ENCODE assay signal across 17 mouse cellular contexts in genomic region chr2:125208894-125209596, GRCm38 (mm10). TPM values are rescaled to one million over a fixed set of nuclear protein-coding genes. Genes with fewer than 3 reads are reported as not detected.
DNase-seq lines count a peak whose midpoint lies in the region; ATAC-seq and TF ChIP-seq lines count a peak whose summit lies in the region.
"Had no signal": no experiment of that assay in that cellular context is flagged by ENCODE, and none has a peak within 500 bp of the region (broad histone marks: within the 10 kb centered on the region; RNA-seq: fewer than 3 reads in every experiment).

No protein-coding gene starts in this region.

- no peak overlapping the region for H3K9ac ChIP-seq in forebrain, embryonic 12.5 days
- H3K9ac ChIP-seq in forebrain, embryonic 11.5 days (ENCODE audit: low read length), result no peak overlapping the region
- H3K9ac ChIP-seq in midbrain, postnatal 0 days (replicated peaks; ENCODE audit: low read length, poor library complexity, severe bottlenecking), result no peak overlapping the region
- no peak overlapping the region for H3K9ac ChIP-seq in midbrain, embryonic 13.5 days (replicated peaks)
- H3K9ac ChIP-seq: heart, embryonic 12.5 days; liver, embryonic 14.5 days had no signal

- peaks cover 9% of the 10 kb centered on the region; the same call in 1 of the 2 replicates for H3K4me1 ChIP-seq in forebrain, embryonic 12.5 days
- H3K4me1 ChIP-seq in forebrain, embryonic 11.5 days (replicated peaks; ENCODE audit: control insufficient read depth, insufficient read depth, low read length), result no peaks in the 10 kb centered on the region
- H3K4me1 ChIP-seq in midbrain, postnatal 0 days (ENCODE audit: insufficient read depth, low read length), result no peaks in the 10 kb centered on the region
- H3K4me1 ChIP-seq in midbrain, embryonic 13.5 days (replicated peaks), result no peaks in the 10 kb centered on the region

- no peak for TF ChIP-seq CTCF in midbrain, postnatal 0 days (IDR thresholded peaks at IDR 0.05)

- peak; percentile 57 for ATAC-seq in forebrain, embryonic 12.5 days (ENCODE audit: low FRiP score)
- no peak for ATAC-seq in forebrain, embryonic 11.5 days (replicated peaks; ENCODE audit: low FRiP score)
- no peak for ATAC-seq in midbrain, postnatal 0 days (ENCODE audit: low FRiP score)
- no peak for ATAC-seq in midbrain, embryonic 13.5 days
- ATAC-seq in erythroid progenitor cell, adult 5-6 weeks (replicated peaks; ENCODE audit: low FRiP score, poor library complexity, severe bottlenecking), result no peak
- ATAC-seq: Patski had no signal

- no peak overlapping the region for H3K4me3 ChIP-seq in forebrain, embryonic 12.5 days (replicated peaks)
- no peak overlapping the region for H3K4me3 ChIP-seq in forebrain, embryonic 11.5 days (ENCODE audit: low read depth, low read length)
- no peak overlapping the region for H3K4me3 ChIP-seq in midbrain, postnatal 0 days (ENCODE audit: low read depth, low read length)
- no peak overlapping the region for H3K4me3 ChIP-seq in midbrain, embryonic 13.5 days (replicated peaks)
- H3K4me3 ChIP-seq: gastrocnemius, adult 2 months; heart, embryonic 12.5 days had no signal

- DNase-seq in forebrain, embryonic 11.5 days (ENCODE audit: low spot score), result no peak
- DNase-seq in midbrain, postnatal 0 days (ENCODE audit: low spot score), result peak; percentile 32
- peak; percentile 3 for DNase-seq in forelimb bud, embryonic 11.5 days (ENCODE audit: low read depth, low spot score)
- no peak for DNase-seq in right cerebral cortex, adult 2 months (ENCODE audit: low spot score in 2 of 2)
- no peak for DNase-seq in urinary bladder, postnatal 36 days (ENCODE audit: low spot score in 2 of 2)
- DNase-seq: adrenal gland, postnatal 25 days; cerebellum, adult 11 months; gastrocnemius, adult 2 months had no signal

- 75% methylated on average over 14 of the region's 14 CpGs for WGBS in forebrain, embryonic 12.5 days
- WGBS in forebrain, embryonic 11.5 days, result 76% methylated on average over 14 of the region's 14 CpGs
- 84% methylated on average over 14 of the region's 14 CpGs for WGBS in midbrain, postnatal 0 days
- 80% methylated on average over 14 of the region's 14 CpGs for WGBS in midbrain, embryonic 13.5 days

- H3K27ac ChIP-seq in forebrain, embryonic 12.5 days, result no peak overlapping the region
- no peak overlapping the region for H3K27ac ChIP-seq in forebrain, embryonic 11.5 days (ENCODE audit: low read depth, low read length)
- no peak overlapping the region for H3K27ac ChIP-seq in midbrain, postnatal 0 days (ENCODE audit: low read depth, low read length)
- no peak overlapping the region for H3K27ac ChIP-seq in midbrain, embryonic 13.5 days
- H3K27ac ChIP-seq: gastrocnemius, adult 2 months; liver, embryonic 14.5 days had no signal

- no peaks in the 10 kb centered on the region for H3K27me3 ChIP-seq in forebrain, embryonic 12.5 days
- H3K27me3 ChIP-seq in forebrain, embryonic 11.5 days (ENCODE audit: control insufficient read depth, insufficient read depth, low read length), result no peaks in the 10 kb centered on the region
- H3K27me3 ChIP-seq in midbrain, postnatal 0 days (ENCODE audit: insufficient read depth, low read length), result no peaks in the 10 kb centered on the region
- H3K27me3 ChIP-seq in midbrain, embryonic 13.5 days, result no peaks in the 10 kb centered on the region
- H3K27me3 ChIP-seq: heart, embryonic 12.5 days; Patski had no signal

- no peak overlapping the region for H3K4me2 ChIP-seq in forebrain, embryonic 12.5 days
- H3K4me2 ChIP-seq in forebrain, embryonic 11.5 days (ENCODE audit: low read depth, low read length, severe bottlenecking), result no peak overlapping the region
- H3K4me2 ChIP-seq in midbrain, postnatal 0 days (ENCODE audit: low read depth, low read length, poor library complexity, severe bottlenecking), result no peak overlapping the region
- H3K4me2 ChIP-seq in midbrain, embryonic 13.5 days (replicated peaks), result no peak overlapping the region
- H3K4me2 ChIP-seq: heart, embryonic 12.5 days had no signal

- no peaks in the 10 kb centered on the region for H3K36me3 ChIP-seq in forebrain, embryonic 12.5 days (replicated peaks)
- no peaks in the 10 kb centered on the region for H3K36me3 ChIP-seq in forebrain, embryonic 11.5 days (ENCODE audit: control insufficient read depth, insufficient read depth, low read length)
- no peaks in the 10 kb centered on the region for H3K36me3 ChIP-seq in midbrain, postnatal 0 days (ENCODE audit: insufficient read depth, low read length)
- no peaks in the 10 kb centered on the region for H3K36me3 ChIP-seq in midbrain, embryonic 13.5 days
- H3K36me3 ChIP-seq: heart, embryonic 12.5 days had no signal

- H3K9me3 ChIP-seq in forebrain, embryonic 12.5 days, result no peaks in the 10 kb centered on the region
- H3K9me3 ChIP-seq in forebrain, embryonic 11.5 days (ENCODE audit: control insufficient read depth, low read length), result no peaks in the 10 kb centered on the region
- no peaks in the 10 kb centered on the region for H3K9me3 ChIP-seq in midbrain, postnatal 0 days (ENCODE audit: low read length)
- H3K9me3 ChIP-seq in midbrain, embryonic 13.5 days, result no peaks in the 10 kb centered on the region
- H3K9me3 ChIP-seq: heart, embryonic 12.5 days had no signal

RNA-seq across cellular contexts. Expression of gene Dut, which starts 37.9 kb away (rescaled TPM):
- polyA plus RNA-seq in forebrain, embryonic 12.5 days (2016; fragmentation: Nextera tagmentation; extraction: Ambion mirVana), result 224 and 225 TPM in 2 replicates
- polyA plus RNA-seq in forebrain, embryonic 11.5 days (2014; fragmentation: Nextera tagmentation; extraction: Ambion mirVana), result 270 and 288 TPM in 2 replicates
- 24.7 and 48.9 TPM in 2 replicates for total RNA-seq in midbrain, postnatal 0 days (2014; rRNA removed)
- polyA plus RNA-seq in midbrain, postnatal 0 days (2015; fragmentation: Nextera tagmentation; extraction: Ambion mirVana), result 85.6 and 88.2 TPM in 2 replicates
- polyA plus RNA-seq in midbrain, embryonic 13.5 days (2015; fragmentation: Nextera tagmentation; extraction: Ambion mirVana), result 97.0 and 105 TPM in 2 replicates
- 69.6 and 79.3 TPM in 2 replicates for total RNA-seq in erythroid progenitor cell, adult 5-6 weeks (2015; ENCODE audit: low replicate concordance)
- total RNA-seq in erythroid progenitor cell, adult 5-6 weeks (2017; ENCODE audit: low replicate concordance), result 80.2 and 93.8 TPM in 2 replicates

RNA-seq across cellular contexts. Expression of gene Slc12a1, which starts 56.7 kb away (rescaled TPM):
- not detected in 2 replicates for polyA plus RNA-seq in forebrain, embryonic 12.5 days (2016; fragmentation: Nextera tagmentation; extraction: Ambion mirVana)
- polyA plus RNA-seq in forebrain, embryonic 11.5 days (2014; fragmentation: Nextera tagmentation; extraction: Ambion mirVana), result not detected in 2 replicates
- 0.05 and 0.44 TPM in 2 replicates for total RNA-seq in midbrain, postnatal 0 days (2014; rRNA removed)
- 0.06 TPM in 2 replicates for polyA plus RNA-seq in midbrain, postnatal 0 days (2015; fragmentation: Nextera tagmentation; extraction: Ambion mirVana)
- not detected in 2 replicates for polyA plus RNA-seq in midbrain, embryonic 13.5 days (2015; fragmentation: Nextera tagmentation; extraction: Ambion mirVana)
- total RNA-seq in erythroid progenitor cell, adult 5-6 weeks (2015; ENCODE audit: low replicate concordance), result not detected in 2 replicates
- not detected in 2 replicates for total RNA-seq in erythroid progenitor cell, adult 5-6 weeks (2017; ENCODE audit: low replicate concordance)
- total RNA-seq: adrenal gland, postnatal 25 days; gastrocnemius, adult 2 months; left cerebral cortex, postnatal 36 days; megakaryocyte progenitor cell, adult 5-6 weeks had no signal
- polyA plus RNA-seq: large intestine, adult 2 months; liver, embryonic 14.5 days had no signal

Comparison
In these comparisons a context has a peak if more than half of its experiments do, and no peak if none do; other contexts are left out.
1. DNase-seq: peak in midbrain, postnatal 0 days (single experiment) and forelimb bud, embryonic 11.5 days (single experiment); none in forebrain, embryonic 11.5 days (single experiment), right cerebral cortex, adult 2 months (0 of 2) and urinary bladder, postnatal 36 days (0 of 2).